Mouse (Mus musculus) cerebellum, adult 9-11 months (tissue): Measurements from ENCODE around the gene Ralgapa1.
A peak's percentile ranks its signal among the peaks of the same experiment; 100 is the strongest.

Experiments used
- DNase-seq: peaks from one replicate; pipeline ENCODE4 v3.0.0; 2022

Gene Ralgapa1

GRCm38 (mm10) chr12:55820661-55821314, at the start of gene Ralgapa1:
TSS of gene Ralgapa1 (minus strand) at chr12:55821167.
- peak; percentile 88 for DNase-seq

- DNase-seq = no peak
Observed at GRCm38 (mm10) chr12:55869622-55870322, 48.8 kb upstream of the Ralgapa1 start.

- no peak for DNase-seq
Observed at GRCm38 (mm10) chr12:55867738-55868137, 46.8 kb upstream of the Ralgapa1 start.

GRCm38 (mm10) chr12:55860631-55861030, 39.7 kb upstream of the Ralgapa1 start:
- no peak for DNase-seq

GRCm38 (mm10) chr12:55859409-55860349, 38.7 kb upstream of the Ralgapa1 start:
- no peak for DNase-seq

- no peak for DNase-seq
Observed at GRCm38 (mm10) chr12:55850650-55851049, 29.7 kb upstream of the Ralgapa1 start.

- no peak for DNase-seq
Observed at GRCm38 (mm10) chr12:55847851-55848250, 26.9 kb upstream of the Ralgapa1 start.

GRCm38 (mm10) chr12:55846741-55847140, 25.8 kb upstream of the Ralgapa1 start:
- DNase-seq = no peak

GRCm38 (mm10) chr12:55837495-55837894, 16.5 kb upstream of the Ralgapa1 start:
- no peak for DNase-seq

- peak; percentile 97 for DNase-seq
Observed at GRCm38 (mm10) chr12:55836199-55836951, 15.4 kb upstream of the Ralgapa1 start, which contains the start of gene Brms1l. TSS of gene Brms1l (plus strand) at chr12:55836324.

- DNase-seq = no peak
Observed at GRCm38 (mm10) chr12:55835857-55836198, 14.9 kb upstream of the Ralgapa1 start.

- DNase-seq = peak; percentile 36
Observed at GRCm38 (mm10) chr12:55834891-55835290, 13.9 kb upstream of the Ralgapa1 start.

GRCm38 (mm10) chr12:55833906-55834625, 13.1 kb upstream of the Ralgapa1 start:
- DNase-seq = no peak

GRCm38 (mm10) chr12:55832961-55833360, 12.0 kb upstream of the Ralgapa1 start:
- no peak for DNase-seq

- peak; percentile 50 for DNase-seq
Observed at GRCm38 (mm10) chr12:55831101-55831500, 10.1 kb upstream of the Ralgapa1 start.

- no peak for DNase-seq
Observed at GRCm38 (mm10) chr12:55825537-55825936, 4.6 kb upstream of the Ralgapa1 start.

GRCm38 (mm10) chr12:55824027-55824426, 3.1 kb upstream of the Ralgapa1 start:
- DNase-seq = no peak

GRCm38 (mm10) chr12:55820119-55820660, 777 bp downstream of the Ralgapa1 start:
- peak; percentile 59 for DNase-seq

GRCm38 (mm10) chr12:55816488-55816887, 4.5 kb downstream of the Ralgapa1 start:
- no peak for DNase-seq

GRCm38 (mm10) chr12:55805035-55805434, 15.9 kb downstream of the Ralgapa1 start:
- no peak for DNase-seq

- DNase-seq = no peak
Observed at GRCm38 (mm10) chr12:55801131-55801530, 19.8 kb downstream of the Ralgapa1 start.

- DNase-seq = no peak
Observed at GRCm38 (mm10) chr12:55800144-55800543, 20.8 kb downstream of the Ralgapa1 start.
